Mouse (Mus musculus): ENCODE data around the gene Fam20b.
"Not testable (repeated sequence)": the region's sequence is repeated elsewhere in the genome, so short reads cannot be mapped to it uniquely, and the experiment has no call there.

The Fam20b gene

GRCm38 (mm10) chr1:156672720-156673475 lies 46.0 kb downstream of the Fam20b start:
- DNase-seq (ENCODE audit: low spot score in 2 of 2), result no peak

- no peak for DNase-seq (ENCODE audit: low spot score in 2 of 2)
Measured at GRCm38 (mm10) chr1:156671921-156672320, 47.0 kb downstream of the Fam20b start.

- no peak for DNase-seq (ENCODE audit: low spot score in 2 of 2)
Measured at GRCm38 (mm10) chr1:156669208-156669983, 49.5 kb downstream of the Fam20b start.

- DNase-seq (ENCODE audit: low spot score in 2 of 2), result no peak
Measured at GRCm38 (mm10) chr1:156668602-156669001, 50.3 kb downstream of the Fam20b start.

- no peak for DNase-seq (ENCODE audit: low spot score in 2 of 2)
Measured at GRCm38 (mm10) chr1:156667141-156667926, 51.6 kb downstream of the Fam20b start.

GRCm38 (mm10) chr1:156665777-156666176 lies 53.1 kb downstream of the Fam20b start:
- DNase-seq (ENCODE audit: low spot score in 2 of 2), result no peak

- not testable (repeated sequence) for DNase-seq (ENCODE audit: low spot score in 2 of 2)
Measured at GRCm38 (mm10) chr1:156660660-156661236, 58.1 kb downstream of the Fam20b start.

- no peak for DNase-seq (ENCODE audit: low spot score in 2 of 2)
Measured at GRCm38 (mm10) chr1:156659906-156660659, 58.8 kb downstream of the Fam20b start.

GRCm38 (mm10) chr1:156658676-156659075 lies 60.2 kb downstream of the Fam20b start:
- DNase-seq (ENCODE audit: low spot score in 2 of 2), result no peak

GRCm38 (mm10) chr1:156657523-156657922 lies 61.4 kb downstream of the Fam20b start:
- DNase-seq (ENCODE audit: low spot score in 2 of 2), result no peak

GRCm38 (mm10) chr1:156654735-156655530 lies 64.0 kb downstream of the Fam20b start:
- no peak for DNase-seq (ENCODE audit: low spot score in 2 of 2)

GRCm38 (mm10) chr1:156652189-156652822 lies 66.6 kb downstream of the Fam20b start:
- DNase-seq (ENCODE audit: low spot score in 2 of 2), result no peak

GRCm38 (mm10) chr1:156650631-156651030 lies 68.3 kb downstream of the Fam20b start:
- DNase-seq (ENCODE audit: low spot score in 2 of 2), result no peak

- no peak for DNase-seq (ENCODE audit: low spot score in 2 of 2)
Measured at GRCm38 (mm10) chr1:156648705-156649104, 70.2 kb downstream of the Fam20b start.

- no peak for DNase-seq (ENCODE audit: low spot score in 2 of 2)
Measured at GRCm38 (mm10) chr1:156645971-156646370, 72.9 kb downstream of the Fam20b start.

- DNase-seq (ENCODE audit: low spot score in 2 of 2), result no peak
Measured at GRCm38 (mm10) chr1:156644780-156645523, 73.9 kb downstream of the Fam20b start.

GRCm38 (mm10) chr1:156644061-156644460 lies 74.8 kb downstream of the Fam20b start:
- no peak for DNase-seq (ENCODE audit: low spot score in 2 of 2)

GRCm38 (mm10) chr1:156642813-156643212 lies 76.1 kb downstream of the Fam20b start:
- no peak for DNase-seq (ENCODE audit: low spot score in 2 of 2)

- DNase-seq (ENCODE audit: low spot score in 2 of 2), result no peak
Measured at GRCm38 (mm10) chr1:156641808-156642207, 77.1 kb downstream of the Fam20b start.
